Mouse (Mus musculus) mouse embryonic stem cell (cell line): ENCODE measurements around the gene Sdk2.

Experiments
- in situ Hi-C, 2 experiments: fragments of 300-500 bp; cut with MboI; formaldehyde crosslinking; loops; 1 replicate in 1 of 2; 3 replicates in 1 of 2; pipeline ENCODE4 v1.14.3; 2019 to 2020; ENCODE audit warnings: low sequenced_read_pairs in 2 of 2, low pct_unique_long_range_greater_than_20kb in 1 of 2, mixed read lengths in 1 of 2; ENCODE audit not compliant: unreplicated experiment in 1 of 2

Gene Sdk2

DNA sequence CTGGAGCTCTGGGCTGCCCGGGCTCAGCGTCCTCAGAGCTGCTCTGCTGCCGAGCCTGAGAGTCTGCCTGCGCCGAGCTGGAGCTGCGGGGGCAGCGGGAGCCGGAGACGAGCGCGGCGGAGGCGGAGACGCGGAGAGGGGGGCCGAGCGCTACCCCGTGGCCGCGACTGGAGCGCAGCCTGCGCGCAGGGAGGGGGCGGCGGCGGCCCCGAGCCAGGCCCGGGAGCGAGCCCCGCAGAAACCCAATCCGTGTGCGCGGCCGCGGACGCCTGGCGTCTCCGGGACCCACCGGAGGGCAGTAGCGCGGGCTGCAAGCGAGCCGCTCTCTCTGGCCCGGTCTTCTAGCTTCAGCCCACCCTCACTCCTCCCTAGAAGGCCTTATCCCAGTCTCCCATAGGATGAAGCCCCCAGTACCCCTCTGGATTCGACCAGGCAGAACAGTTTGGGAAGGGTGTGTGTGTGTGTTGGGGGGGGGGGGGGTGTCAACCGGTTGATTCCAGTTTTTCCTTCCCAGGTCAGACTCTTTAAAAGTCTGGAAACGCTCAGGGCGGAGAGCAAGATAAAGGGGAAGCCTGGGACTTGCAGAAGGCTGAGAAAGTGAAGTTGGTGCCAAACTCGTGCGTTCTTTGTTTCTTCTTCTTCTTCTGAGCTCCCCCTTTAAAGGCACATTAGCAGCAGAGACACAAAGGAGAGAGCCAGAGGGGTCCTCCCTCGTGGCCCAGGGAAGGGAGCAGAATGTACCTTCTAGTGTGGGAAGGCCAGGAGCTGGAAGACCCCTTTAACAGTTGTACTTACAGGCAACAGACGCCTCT lies at the start of gene Sdk2:
Gene Sdk2, minus strand, starts transcription at position 96 of the 812 bp plus-strand sequence.
- in situ Hi-C loops: no loop called here

DNA sequence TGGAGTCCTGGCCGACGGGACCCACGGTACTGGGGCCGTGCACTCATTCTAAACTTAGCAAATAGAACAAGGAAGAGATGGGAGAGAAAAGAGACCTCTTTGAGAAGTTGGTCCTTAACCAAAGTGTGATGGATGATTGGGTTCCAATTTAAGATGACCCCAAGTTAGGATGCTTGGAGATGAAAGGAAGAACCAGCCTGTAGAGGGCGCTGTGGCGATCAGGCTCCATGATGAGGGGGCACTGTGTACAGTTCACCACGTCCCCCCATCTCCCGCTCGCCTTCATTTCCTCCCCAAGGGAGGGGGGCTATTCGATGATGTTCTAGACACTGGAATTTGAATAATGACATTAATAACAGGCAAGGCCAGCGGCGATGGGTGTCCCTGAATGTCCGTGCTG lies 48.2 kb upstream of the Sdk2 start:
- in situ Hi-C loops: no loop called here

DNA sequence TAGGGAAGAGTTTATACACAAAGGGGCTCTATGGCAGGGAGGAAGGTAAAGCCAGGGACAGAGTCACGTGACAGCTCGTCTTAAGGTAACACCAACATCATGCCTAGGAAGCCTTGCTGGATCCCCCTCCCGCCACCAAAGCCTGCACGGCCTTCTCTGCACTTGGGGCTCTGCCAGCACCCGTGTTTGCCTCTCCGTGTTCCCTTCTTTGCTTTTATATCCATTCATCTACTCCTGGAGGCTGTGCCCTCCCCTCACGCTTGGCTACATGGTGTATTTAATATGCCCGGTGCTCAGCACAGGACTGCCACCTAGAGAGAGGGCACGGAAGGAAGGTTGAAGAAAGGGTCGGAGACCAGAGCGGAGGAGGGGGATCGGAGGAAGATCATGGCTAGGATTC lies 47.8 kb upstream of the Sdk2 start:
- in situ Hi-C loops: no loop called here

DNA sequence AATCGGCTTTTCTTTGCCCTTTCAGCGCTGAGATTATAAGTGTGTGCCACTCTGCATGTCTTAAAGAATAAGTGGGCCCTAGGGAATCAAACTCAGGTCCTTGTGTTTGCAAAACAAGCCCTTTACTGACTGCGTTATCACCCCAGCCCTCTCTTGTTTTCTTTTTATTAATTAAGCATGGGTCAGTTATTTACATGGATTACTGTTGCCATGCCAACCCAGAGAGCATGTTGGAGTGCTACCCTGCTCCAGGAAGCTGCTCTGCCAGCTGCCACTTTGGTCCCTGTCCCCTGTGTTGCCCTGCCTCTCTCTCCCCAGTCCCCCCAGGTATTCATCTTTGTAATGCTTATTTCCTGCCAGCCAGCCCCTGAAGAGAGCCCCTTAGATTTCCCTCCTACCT lies 44.0 kb upstream of the Sdk2 start:
- in situ Hi-C loops: no loop called here

DNA sequence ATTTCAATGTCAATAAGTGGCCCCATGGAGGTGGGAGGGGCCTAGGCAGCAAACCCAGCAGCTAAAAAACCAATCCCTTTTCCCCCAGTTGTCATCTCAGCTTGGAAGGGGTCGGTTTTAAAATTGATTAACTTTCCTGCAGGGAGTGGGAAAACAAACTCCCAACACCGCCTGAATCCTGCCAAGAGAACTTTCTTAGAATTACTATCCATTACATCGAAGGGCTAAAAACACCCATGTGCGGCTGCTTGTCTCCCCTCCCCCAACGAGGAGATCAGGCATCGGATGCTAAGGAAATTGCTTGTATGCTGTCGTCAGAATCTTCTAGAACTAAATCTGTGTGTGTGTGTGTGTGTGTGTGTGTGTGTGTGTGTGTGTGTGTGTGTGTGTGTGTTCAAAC lies 26.8 kb upstream of the Sdk2 start:
- in situ Hi-C loops: no loop called here

DNA sequence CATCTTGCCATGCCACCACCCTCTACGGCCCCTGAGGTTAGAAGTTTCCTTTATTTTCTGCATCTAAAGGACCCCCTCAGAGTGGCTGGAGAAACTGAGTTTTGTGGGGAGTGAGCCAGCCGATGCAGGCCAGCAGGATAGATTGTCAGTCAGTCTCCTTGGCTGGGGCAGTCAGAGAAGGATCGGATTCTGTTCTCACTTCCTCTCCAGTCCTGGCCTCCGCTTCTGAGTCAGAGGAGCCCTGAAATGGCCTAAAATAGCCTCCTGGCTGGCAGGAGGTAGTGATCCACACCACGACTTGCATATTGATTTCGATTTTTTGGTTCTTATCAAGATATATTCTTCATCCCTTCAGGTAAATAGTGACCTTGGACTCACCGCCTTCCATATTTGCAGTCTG lies 26.3 kb upstream of the Sdk2 start:
- in situ Hi-C loops: no loop called here

DNA sequence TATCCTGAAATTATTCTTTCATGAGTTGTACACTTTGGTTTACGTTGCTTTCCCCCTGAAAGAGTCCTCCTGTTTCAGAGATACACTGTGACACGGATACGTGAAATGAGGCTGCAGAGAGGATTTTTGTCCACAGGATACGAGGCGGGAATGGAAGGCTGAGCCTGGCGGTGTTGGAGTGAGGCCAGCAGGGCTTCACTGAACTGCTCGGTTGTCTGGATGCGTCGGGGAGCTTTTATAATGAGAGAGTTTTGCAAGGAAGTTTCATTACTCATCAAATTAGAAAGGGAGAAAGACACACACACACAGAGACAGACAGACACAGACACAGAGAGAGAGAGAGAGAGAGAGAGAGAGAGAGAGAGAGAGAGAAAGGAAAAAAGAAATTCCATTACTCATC lies 13.8 kb upstream of the Sdk2 start:
- in situ Hi-C loops: no loop called here

DNA sequence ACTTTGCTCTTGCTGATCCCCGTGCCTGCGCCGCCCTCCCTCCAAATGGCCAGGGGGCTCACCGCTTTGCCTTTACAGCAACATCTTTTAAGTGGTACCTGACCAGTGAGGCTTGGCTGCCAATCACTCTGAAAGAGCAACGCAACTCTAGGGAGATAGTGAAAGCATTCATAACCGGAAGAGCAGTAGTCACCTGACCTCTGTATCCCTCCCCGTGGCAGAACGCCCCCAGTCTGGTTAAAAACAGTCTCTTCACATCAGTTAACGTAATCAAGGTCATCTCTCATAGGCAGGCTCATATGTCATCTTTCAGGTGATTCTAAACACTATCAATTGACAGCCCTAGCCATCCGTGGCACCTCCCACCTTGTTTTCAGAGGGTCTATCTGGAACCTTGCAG lies 5.8 kb upstream of the Sdk2 start:
- in situ Hi-C loops: loop anchor here in 1 of 2 experiments (10.0 kb wide), 1 partner anchor 332 kb away; no protein-coding TSS in a partner anchor

DNA sequence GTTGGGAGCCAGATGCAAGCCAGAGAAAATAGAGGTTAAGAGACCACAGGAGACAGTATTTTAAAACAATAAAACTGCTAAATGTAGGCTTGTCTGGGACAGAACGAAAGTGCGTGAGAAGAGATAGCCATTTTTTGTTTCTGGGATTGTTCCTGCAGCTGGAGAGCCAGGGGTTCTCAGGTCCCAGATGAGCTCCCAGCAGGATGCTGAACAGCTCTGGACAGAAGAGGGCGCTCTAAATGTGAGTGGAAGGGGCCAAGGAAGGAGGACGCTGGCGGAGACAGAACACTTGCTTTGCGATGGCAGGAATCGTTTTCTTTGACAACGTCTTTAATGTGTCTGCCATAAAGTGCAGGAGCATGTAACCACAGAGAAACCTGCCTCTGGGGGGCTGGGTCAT lies 5.2 kb upstream of the Sdk2 start:
- in situ Hi-C loops: loop anchor here in 1 of 2 experiments (10.0 kb wide), 1 partner anchor 333 kb away; no protein-coding TSS in a partner anchor

DNA sequence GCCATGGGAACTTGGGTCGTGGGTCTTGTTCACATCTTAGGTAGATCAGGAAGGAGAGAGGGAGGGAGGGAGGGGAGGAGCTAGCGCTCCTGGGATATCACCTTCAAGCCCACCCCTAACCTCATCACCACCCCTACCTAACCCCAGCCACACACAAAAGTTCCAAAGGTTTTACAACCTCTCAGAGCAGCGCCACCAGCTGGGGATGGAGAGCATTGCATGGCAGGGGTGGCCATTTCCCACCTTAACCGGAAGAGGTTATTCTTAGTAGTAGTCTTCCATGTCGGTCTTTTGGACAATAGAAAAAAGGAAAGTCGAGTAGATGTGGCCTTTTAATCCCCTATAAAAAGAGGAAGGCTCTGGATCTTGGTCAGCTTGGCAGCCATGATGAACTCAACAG lies 4.0 kb upstream of the Sdk2 start:
- in situ Hi-C loops: loop anchor here in 1 of 2 experiments (10.0 kb wide), 1 partner anchor 334 kb away; no protein-coding TSS in a partner anchor

DNA sequence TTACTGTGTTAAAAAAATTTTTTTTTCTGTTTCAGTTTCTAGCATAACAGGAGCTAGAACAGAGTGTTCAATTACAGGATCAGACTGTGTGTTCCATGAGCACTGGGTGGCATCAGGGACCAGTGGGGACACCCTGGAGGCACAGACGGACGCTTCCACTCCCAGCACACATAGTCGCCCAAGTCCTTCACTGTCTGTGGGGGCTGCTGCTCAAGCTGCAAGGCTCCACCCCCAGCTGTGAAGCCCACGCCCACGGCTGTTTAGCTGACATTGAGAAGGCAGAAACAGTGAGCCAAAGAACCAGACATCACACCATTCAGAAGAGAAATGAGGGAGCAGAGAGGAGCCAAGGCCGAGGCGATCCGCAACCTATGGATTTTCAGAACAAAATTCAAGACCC lies 3.3 kb upstream of the Sdk2 start:
- in situ Hi-C loops: loop anchor here in 1 of 2 experiments (10.0 kb wide), 1 partner anchor 335 kb away; no protein-coding TSS in a partner anchor

DNA sequence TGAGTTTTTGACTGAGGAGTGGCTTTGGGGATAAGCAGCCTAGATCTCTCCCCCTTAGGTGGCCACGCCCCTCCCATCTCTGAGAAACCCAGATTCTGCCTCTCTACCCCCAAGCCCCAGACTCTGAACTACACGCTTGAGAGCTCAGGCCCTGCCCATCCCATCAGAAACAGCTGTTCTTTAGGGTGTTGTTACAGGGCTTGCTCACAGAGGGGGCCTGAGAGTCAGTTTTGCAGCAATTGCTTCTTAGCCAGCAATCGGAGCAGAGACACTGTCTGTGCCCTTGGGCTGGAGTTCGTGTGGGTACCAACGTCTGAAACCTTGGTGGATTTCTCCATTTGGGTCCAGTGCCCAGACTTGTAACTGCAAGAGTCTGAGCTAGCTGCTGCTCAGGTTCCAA lies 1.5 kb upstream of the Sdk2 start:
- in situ Hi-C loops: no loop called here

DNA sequence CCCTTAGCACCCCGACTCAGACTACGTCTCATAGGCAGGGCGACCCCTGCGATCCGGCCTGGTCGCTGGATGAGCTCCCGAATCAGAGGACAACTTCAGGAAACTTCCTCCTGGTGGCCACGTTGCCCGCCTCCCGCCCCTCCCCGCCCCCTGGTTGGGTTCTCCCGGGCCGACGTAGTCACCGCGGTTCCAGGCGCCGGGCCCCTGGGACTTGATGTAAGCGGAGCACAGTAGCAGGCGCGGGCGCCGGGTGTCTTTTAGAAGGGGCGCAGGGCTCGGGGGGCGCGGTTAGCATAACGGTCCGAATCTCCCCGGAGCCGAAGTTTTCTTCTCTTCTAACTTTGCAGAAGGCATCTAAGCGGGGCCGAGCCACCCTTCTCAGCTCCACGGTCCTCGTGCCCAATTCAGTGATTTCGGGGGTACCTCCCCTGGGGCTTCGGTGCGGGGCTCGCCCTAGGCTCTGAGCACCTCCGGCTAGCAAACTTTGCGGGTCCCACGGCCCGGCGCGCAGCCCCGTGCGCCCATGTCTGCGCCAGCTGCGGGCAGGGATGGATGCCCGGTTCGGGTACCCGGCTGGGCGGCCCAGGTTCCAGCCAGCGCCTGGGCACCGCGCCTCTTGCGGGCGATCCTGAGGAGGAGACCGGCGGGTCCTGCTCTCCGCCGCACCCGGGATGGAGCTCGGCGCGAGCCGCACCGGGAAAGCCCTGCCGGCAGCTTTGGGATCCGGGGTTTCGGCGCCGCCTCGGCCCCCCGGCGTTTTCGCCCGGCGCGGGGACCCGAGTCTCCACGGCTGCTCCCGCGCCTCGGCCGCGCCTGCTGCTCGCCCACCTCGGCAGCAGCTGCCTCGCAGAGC lies 522 bp downstream of the Sdk2 start:
- in situ Hi-C loops: no loop called here

DNA sequence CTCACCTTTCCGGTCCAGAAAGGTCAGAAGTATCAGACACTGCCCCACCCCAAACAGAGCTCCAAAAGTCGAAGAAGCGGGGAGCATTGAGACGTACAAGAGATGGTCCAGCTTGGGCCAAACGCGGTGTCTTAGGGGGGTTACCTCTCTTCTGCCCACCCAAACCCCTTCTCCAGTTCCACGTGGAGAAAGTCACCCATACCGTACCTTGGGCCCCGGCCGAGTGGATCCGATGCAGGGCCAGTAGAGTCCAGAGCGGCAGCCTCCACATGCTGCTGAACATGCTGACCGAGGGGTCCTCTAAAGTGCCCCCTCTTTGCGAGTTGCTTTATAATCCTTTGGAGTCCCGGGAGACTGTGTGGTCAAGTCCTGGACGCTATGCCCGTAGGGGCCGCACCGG lies 1.2 kb downstream of the Sdk2 start:
- in situ Hi-C loops: no loop called here

DNA sequence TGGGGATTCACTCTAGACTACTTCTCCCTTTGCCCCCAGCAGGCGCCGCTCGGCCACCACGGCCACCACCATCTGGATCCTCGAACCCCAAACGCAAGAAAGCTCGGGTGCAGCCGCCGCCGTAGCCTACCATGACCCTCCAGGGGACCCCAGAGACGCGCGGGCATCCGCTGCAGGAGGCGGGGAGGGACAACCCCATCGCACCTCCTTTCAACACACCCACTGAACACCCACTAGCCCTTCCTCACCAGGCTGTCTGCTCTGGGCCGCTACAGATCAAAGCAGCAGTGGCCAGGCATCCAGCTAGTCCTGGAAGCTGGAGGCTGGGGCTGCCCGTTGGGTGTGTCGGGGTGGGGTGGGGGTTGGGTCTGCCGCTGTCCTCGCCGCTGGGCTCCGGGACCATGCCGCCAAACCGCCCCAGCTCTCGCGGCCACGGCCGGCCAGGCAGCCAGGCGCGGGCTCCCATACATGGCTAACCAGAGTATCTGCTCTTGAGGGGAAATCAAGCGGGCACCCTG lies 1.9 kb downstream of the Sdk2 start:
- in situ Hi-C loops: no loop called here

DNA sequence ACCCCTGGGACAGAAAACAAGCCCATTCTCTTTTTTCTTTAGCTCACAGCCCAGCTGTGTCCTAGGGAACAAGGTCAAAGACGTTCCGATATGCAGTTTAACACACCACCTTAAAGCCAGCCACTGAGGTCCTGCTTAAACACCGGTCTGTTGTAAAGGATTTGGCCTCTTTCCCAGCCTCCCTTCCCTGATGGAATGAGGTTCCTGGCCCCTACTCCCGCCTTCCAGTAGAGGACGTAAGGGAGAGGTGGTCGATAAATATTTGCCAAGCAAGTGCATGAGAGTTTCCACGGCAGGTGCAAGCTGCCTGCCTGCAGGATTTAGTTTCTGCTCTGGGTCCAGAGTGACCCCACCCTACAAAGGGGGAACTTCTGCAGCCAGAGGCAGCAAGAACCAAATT lies 4.9 kb downstream of the Sdk2 start:
- in situ Hi-C loops: no loop called here

DNA sequence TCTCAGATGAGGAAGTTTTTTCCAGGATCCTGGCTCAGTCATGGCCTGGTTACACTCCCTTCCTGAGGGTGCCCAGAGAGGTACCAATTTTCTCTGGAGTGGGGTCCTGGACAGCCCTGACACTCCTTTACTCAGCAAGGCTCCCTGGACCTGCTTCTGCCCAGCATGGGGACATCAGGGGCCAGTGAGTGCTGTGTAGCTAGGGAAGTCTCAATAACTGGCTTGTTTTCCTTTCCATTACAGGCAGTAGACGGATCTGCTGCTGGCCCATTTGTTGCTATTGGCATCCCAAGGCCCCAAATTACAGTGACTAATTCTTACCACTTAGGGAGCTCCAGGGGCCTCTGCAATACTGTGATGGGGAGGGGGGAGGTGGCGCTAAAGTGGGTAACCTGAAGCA lies 5.6 kb downstream of the Sdk2 start:
- in situ Hi-C loops: no loop called here

DNA sequence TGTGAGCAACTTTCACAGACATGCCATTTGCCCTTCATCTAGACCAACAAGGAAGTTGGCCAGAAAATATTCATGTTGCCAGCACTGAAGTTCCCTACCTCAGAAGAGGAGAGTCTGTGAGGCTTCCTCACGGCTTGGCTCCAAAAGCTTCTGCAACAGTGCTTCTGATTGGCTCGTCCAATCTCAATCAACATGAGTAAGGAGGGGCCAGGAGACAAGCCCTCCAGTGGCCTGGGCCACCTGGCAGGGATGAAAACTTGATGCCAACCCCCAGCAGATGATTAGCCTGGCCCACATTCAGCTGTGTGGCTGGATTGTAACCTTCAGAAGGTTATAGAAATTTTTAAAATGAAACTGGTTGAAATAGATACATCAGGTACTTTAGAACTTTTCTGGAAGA lies 10.5 kb downstream of the Sdk2 start:
- in situ Hi-C loops: no loop called here

DNA sequence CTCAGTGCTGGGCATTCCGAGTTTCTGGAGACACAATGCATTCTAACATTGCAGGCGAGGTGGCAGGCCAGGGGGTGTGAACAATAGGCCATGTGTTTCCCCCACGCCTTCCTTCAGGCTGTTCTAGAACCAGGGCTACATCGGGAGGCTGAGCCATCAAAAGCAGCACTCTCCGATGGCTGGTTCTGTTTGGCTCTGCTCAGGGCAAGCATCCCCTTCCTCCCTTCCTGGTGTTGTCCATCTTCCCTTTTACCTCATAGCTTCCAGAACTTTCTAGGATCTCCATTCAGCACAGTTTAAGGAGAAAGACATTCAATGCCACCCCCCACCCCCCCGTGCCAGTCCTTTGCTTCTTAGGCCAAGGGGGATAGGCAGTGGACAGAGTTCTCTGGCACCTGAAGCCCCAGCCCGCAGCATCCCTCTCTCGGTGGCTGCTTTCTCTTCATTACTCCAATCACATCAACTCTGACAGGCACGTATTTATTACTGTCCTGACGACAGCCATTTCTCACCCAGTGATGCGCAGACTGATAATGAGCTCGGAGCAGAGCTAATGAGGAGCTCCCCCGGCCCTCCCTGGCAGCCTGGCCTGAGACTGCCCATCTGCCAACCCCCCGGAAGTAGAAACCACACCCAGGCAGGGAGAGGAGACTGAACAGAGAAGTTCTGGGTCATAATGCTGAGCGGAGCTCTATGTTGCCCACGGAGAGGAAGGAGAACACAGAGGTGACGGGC lies 12.1 kb downstream of the Sdk2 start:
- in situ Hi-C loops: no loop called here
